Mouse (Mus musculus): Measurements from ENCODE around the gene Epha5.

- no peak for TF ChIP-seq CTCF (IDR thresholded peaks at IDR 0.05; ENCODE audit: low read depth)
- no peak for TF ChIP-seq EP300 (optimal IDR thresholded peaks at IDR 0.05)
Observed at GRCm38 (mm10) chr5:84397085-84397484, 20.1 kb downstream of the Epha5 start.

All from stomach, postnatal 0 days (tissue).